Mouse (Mus musculus) liver, adult 2 months (tissue): ENCODE measurements at regions not wholly inside any gene's neighbourhood (a gene's known extent, or its start where the extent isn't known, plus 50 kb on each side); places are given as distances from the start of the nearest gene placed in this dataset.
"Not testable (repeated sequence)": the region's sequence is repeated elsewhere in the genome, so short reads cannot be mapped to it uniquely, and the experiment has no call there.

ENCODE experiments used
- DNase-seq: peaks from one replicate; pipeline ENCODE4 v3.0.0-alpha.2; 2011; ENCODE audit warnings: low read depth, low spot score; ENCODE audit errors: extremely low read depth
- H3K27ac ChIP-seq: fragments of 200-500 bp; replicated peaks from 2 replicates; pipeline ENCODE4 v1.5.1; 2012; ENCODE audit warnings: low read depth, mild to moderate bottlenecking, control low read depth, inconsistent platforms, low read length; ENCODE audit not compliant: insufficient read depth
- H3K27me3 ChIP-seq: fragments of 200-500 bp; 2 replicates; pipeline ENCODE4 v1.6.1; 2012; ENCODE audit warnings: mild to moderate bottlenecking, moderate library complexity, low read length, inconsistent platforms; ENCODE audit not compliant: control insufficient read depth, insufficient read depth
- H3K36me3 ChIP-seq: fragments of 200-500 bp; 2 replicates; pipeline ENCODE4 v1.6.1; 2012; ENCODE audit warnings: low read length, inconsistent platforms; ENCODE audit not compliant: control insufficient read depth, insufficient read depth
- H3K4me1 ChIP-seq: fragments of 200-500 bp; 2 replicates; pipeline ENCODE4 v1.6.1; 2011; ENCODE audit warnings: low read length; ENCODE audit not compliant: control insufficient read depth, insufficient read depth
- H3K4me3 ChIP-seq: fragments of 200-500 bp; 2 replicates; pipeline ENCODE4 v1.5.1; 2011; ENCODE audit warnings: low read depth, mild to moderate bottlenecking, control low read depth, low read length, moderate library complexity; ENCODE audit not compliant: insufficient read depth
- H3K79me2 ChIP-seq: fragments of 200-500 bp; 2 replicates; pipeline ENCODE4 v1.6.1; 2012; ENCODE audit warnings: inconsistent platforms, mild to moderate bottlenecking, low read length, moderate library complexity; ENCODE audit not compliant: control insufficient read depth, insufficient read depth
- H3K9ac ChIP-seq: fragments of 200-500 bp; 2 replicates; pipeline ENCODE4 v1.6.1; 2012; ENCODE audit warnings: low read depth, mild to moderate bottlenecking, control low read depth, inconsistent platforms, low read length
- CTCF ChIP-seq: fragments of 200-500 bp; IDR thresholded peaks from 2 replicates; pipeline ENCODE4 v1.5.1; 2011; ENCODE audit warnings: low read depth, low read length, control low read depth
- POLR2A ChIP-seq: fragments of 200-500 bp; IDR thresholded peaks from 2 replicates; pipeline ENCODE4 v1.6.1; 2011; ENCODE audit warnings: low read length, control low read depth; ENCODE audit not compliant: insufficient read depth; ENCODE audit errors: extremely low read depth
- WGBS: fragments of 180-500 bp; shearing (Covaris S2); methylation state at CpG from one replicate; pipeline ENCODE4 v1.1.7; 2018; 5-methylcytosine and 5-hydroxymethylcytosine counted together

DNA sequence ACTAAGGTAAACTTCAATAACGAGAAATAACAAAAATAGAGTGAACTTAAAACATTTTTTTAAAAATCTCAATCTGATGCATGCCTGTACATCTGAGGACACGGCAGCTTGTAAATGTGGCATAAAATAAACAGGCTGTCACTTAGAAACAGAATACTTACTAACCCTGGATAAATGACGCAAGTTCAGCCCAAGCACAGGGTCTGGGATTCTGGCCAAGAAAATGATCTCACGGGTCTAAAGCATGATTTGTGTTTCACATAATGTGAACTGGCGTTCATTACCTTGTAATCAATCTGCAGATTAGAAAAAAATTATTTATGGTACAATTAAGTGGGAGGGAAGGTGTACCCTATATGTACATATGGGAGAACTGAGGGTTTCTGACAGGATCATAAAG is 512.1 kb upstream of the Vrk2 start:
- H3K36me3 ChIP-seq: no peaks in the 10 kb centered on the region
- no peak overlapping the region for H3K27ac ChIP-seq
- TF ChIP-seq POLR2A: no peak
- TF ChIP-seq CTCF: no peak
- WGBS: 58% methylated on average over 5 of the region's 5 CpGs
- no peaks in the 10 kb centered on the region for H3K4me1 ChIP-seq
- H3K79me2 ChIP-seq: no peaks in the 10 kb centered on the region
- no peak overlapping the region for H3K4me3 ChIP-seq
- no peaks in the 10 kb centered on the region for H3K27me3 ChIP-seq
- no peak for DNase-seq
- no peak overlapping the region for H3K9ac ChIP-seq

GRCm38 (mm10) chr11:27102906-27103305 is 509.1 kb upstream of the Vrk2 start:
- DNase-seq: no peak
- H3K79me2 ChIP-seq: no peaks in the 10 kb centered on the region
- no peaks in the 10 kb centered on the region for H3K4me1 ChIP-seq
- H3K4me3 ChIP-seq: no peak overlapping the region
- no peak overlapping the region for H3K27ac ChIP-seq
- no peaks in the 10 kb centered on the region for H3K36me3 ChIP-seq
- TF ChIP-seq POLR2A (no peak), CTCF (no peak)
- no peak overlapping the region for H3K9ac ChIP-seq
- no peaks in the 10 kb centered on the region for H3K27me3 ChIP-seq

GRCm38 (mm10) chr11:27102045-27102444 is 508.2 kb upstream of the Vrk2 start:
- Histone ChIP-seq H3K27me3 (no peaks in the 10 kb centered on the region), H3K79me2 (no peaks in the 10 kb centered on the region), H3K4me3 (no peak overlapping the region), H3K36me3 (no peaks in the 10 kb centered on the region), H3K27ac (no peak overlapping the region), H3K9ac (no peak overlapping the region), H3K4me1 (no peaks in the 10 kb centered on the region)
- WGBS: 97% methylated on average over 2 of the region's 2 CpGs
- no peak for TF ChIP-seq CTCF
- no peak for TF ChIP-seq POLR2A
- DNase-seq: no peak

DNA sequence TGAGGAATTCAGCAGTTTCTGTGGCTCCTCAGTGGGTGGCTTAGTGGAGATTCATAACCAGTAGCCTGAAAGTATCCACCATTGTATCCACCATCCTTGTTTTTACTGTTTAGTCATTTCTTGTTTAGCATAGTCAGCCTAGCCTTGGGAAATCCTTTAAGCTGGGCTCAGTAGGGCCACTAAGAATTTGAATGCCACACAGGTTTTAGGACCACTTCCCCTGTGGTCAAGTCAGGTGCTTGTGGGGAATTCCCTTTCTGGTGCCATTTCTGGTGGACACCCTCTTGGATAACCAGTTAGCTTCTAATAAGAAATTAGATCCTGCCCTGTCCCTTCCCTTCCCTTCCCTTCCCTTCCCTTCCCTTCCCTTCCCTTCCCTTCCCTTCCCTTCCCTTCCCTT is 502.8 kb upstream of the Vrk2 start:
- no peak for TF ChIP-seq POLR2A
- TF ChIP-seq CTCF: no peak
- Histone ChIP-seq H3K9ac (no peak overlapping the region), H3K4me3 (no peak overlapping the region), H3K36me3 (no peaks in the 10 kb centered on the region), H3K79me2 (no peaks in the 10 kb centered on the region), H3K27ac (no peak overlapping the region), H3K4me1 (no peaks in the 10 kb centered on the region), H3K27me3 (no peaks in the 10 kb centered on the region)
- no peak for DNase-seq

DNA sequence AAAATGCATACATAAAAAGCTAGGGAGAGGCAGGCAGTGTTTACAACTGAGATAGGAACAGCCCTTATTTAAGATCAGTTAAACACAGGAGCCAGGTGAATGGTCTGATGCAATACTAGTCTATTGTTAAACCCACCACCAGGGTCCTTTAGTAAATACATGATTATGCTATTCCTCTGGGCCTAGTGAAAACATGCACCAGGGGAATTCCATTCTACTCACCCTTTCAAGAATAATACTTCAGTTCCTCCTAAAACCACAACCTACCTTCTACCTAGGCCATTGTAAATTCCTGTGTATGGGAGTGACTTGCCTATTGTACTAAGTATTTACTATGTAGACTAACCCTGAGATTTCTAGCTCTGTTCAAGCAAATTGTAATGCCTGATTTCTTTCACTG is 501.7 kb upstream of the Vrk2 start:
- not testable (repeated sequence) for H3K27ac ChIP-seq, H3K4me3 ChIP-seq, H3K27me3 ChIP-seq, H3K79me2 ChIP-seq, H3K4me1 ChIP-seq, H3K36me3 ChIP-seq, DNase-seq, H3K9ac ChIP-seq

GRCm38 (mm10) chr11:27086516-27086915 is 492.7 kb upstream of the Vrk2 start:
- H3K27ac ChIP-seq: no peak overlapping the region
- WGBS: 71% methylated on average over 1 of the region's 1 CpGs
- no peak for DNase-seq
- TF ChIP-seq CTCF: no peak
- TF ChIP-seq POLR2A: no peak
- no peaks in the 10 kb centered on the region for H3K27me3 ChIP-seq
- no peaks in the 10 kb centered on the region for H3K4me1 ChIP-seq
- no peak overlapping the region for H3K4me3 ChIP-seq
- no peak overlapping the region for H3K9ac ChIP-seq
- no peaks in the 10 kb centered on the region for H3K79me2 ChIP-seq
- H3K36me3 ChIP-seq: no peaks in the 10 kb centered on the region

DNA sequence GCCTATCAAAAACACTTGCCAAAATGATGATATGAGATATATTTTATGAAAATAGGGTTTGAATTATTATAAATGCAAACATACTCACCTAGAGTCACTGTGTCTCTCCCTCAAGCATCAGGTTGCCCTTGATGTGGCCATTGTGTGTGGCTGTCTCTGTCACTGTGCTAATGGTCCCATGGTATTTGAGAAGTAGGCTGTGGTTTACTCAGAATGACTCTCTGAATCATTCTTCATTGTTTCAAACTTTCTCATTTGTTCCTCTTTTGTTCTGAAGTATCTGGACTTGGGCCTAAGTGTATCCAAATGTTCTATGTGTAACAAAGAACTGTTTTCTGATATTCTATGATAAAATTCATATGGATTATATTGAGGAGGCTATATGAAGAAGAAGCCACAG is 487.4 kb upstream of the Vrk2 start:
- Histone ChIP-seq H3K27me3 (no peaks in the 10 kb centered on the region), H3K36me3 (no peaks in the 10 kb centered on the region), H3K4me3 (no peak overlapping the region), H3K79me2 (no peaks in the 10 kb centered on the region), H3K9ac (no peak overlapping the region), H3K27ac (no peak overlapping the region), H3K4me1 (no peaks in the 10 kb centered on the region)
- TF ChIP-seq CTCF: no peak
- no peak for TF ChIP-seq POLR2A
- DNase-seq: no peak
